ENCODE assay signal across 14 mouse cellular contexts in the genomic region with DNA sequence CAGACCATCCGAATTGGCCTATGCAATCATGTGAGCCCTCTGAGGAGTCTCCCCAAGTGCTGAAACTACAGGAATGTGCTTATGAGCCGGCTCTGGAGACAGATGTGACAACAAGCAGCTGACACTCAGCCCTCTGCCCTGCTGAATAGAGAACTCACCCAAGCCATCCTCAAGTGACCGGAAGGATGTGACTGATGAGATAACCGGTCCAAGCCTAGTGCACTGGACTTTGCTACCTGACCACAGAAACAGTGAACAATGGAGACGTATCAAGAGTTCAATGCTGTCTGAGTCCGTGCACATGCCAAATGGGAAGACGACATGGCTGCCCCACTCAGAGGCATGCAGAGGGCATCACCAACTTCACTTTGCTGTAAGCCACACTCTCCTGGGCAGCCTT.
"Had no signal": no experiment of that assay in that cellular context is flagged by ENCODE, and none has a peak within 500 bp of the region (broad histone marks: within the 10 kb centered on the region; RNA-seq: fewer than 3 reads in every experiment).

No protein-coding gene starts in this region.

- H3K27ac ChIP-seq: intestine, embryonic 15.5 days; limb, embryonic 12.5 days; liver, embryonic 14.5 days; midbrain, embryonic 15.5 days; neural tube, embryonic 12.5 days had no signal

- H3K9me3 ChIP-seq: intestine, embryonic 15.5 days; limb, embryonic 12.5 days; midbrain, embryonic 15.5 days; neural tube, embryonic 12.5 days had no signal

- H3K27me3 ChIP-seq: intestine, embryonic 15.5 days; limb, embryonic 12.5 days; midbrain, embryonic 15.5 days; neural tube, embryonic 12.5 days had no signal

- H3K36me3 ChIP-seq: midbrain, embryonic 15.5 days had no signal

- DNase-seq: lung, adult 2 months; lung, postnatal 36 days; retina, postnatal 1 day; right cerebral cortex, postnatal 4 days; spleen, adult 18-20 months; thymus, adult 18-20 months; thymus, postnatal 14 days had no signal

- H3K4me3 ChIP-seq: intestine, embryonic 15.5 days; limb, embryonic 12.5 days; midbrain, embryonic 15.5 days; neural tube, embryonic 12.5 days had no signal

- H3K4me2 ChIP-seq: intestine, embryonic 15.5 days; limb, embryonic 12.5 days; midbrain, embryonic 11.5 days; midbrain, embryonic 15.5 days; neural tube, embryonic 12.5 days had no signal

- H3K9ac ChIP-seq: intestine, embryonic 15.5 days; limb, embryonic 12.5 days; liver, embryonic 14.5 days; midbrain, embryonic 15.5 days; neural tube, embryonic 12.5 days had no signal

- ATAC-seq: intestine, embryonic 15.5 days; lung, postnatal 0 days; midbrain, embryonic 15.5 days had no signal
